Mouse (Mus musculus) liver, postnatal 0 days (tissue): ENCODE data around the gene Spock1. TPM values are rescaled to one million over a fixed set of nuclear protein-coding genes. Genes with fewer than 3 reads are reported as not detected.

ENCODE experiments used
- ATAC-seq: fragments of 200-750 bp; cut with Nextera tagmentation; 2 replicates; pipeline ENCODE4 v1.8.0; 2017; ENCODE audit warnings: mild to moderate bottlenecking, moderate library complexity
- DNase-seq: peaks from one replicate; pipeline ENCODE4 v3.0.0-alpha.2; 2016
- H3K27ac ChIP-seq: fragments of 300-500 bp; sonication (generic); 2 replicates; pipeline ENCODE4 v1.5.1; 2014; ENCODE audit warnings: antibody characterized with exemption, moderate library complexity, mild to moderate bottlenecking, low read depth
- H3K27me3 ChIP-seq: fragments of 300-500 bp; sonication (generic); 2 replicates; pipeline ENCODE4 v1.6.1; 2014; ENCODE audit warnings: low read length, control low read depth, mixed read lengths; ENCODE audit not compliant: insufficient read depth
- H3K36me3 ChIP-seq: fragments of 300-500 bp; sonication (generic); replicated peaks from 2 replicates; pipeline ENCODE4 v1.6.1; 2014; ENCODE audit warnings: mild to moderate bottlenecking, control low read depth, low read length, moderate library complexity, mixed read lengths; ENCODE audit not compliant: insufficient read depth
- H3K4me1 ChIP-seq: fragments of 300-500 bp; sonication (generic); 2 replicates; pipeline ENCODE4 v1.6.1; 2014; ENCODE audit warnings: antibody characterized with exemption, mild to moderate bottlenecking, control low read depth; ENCODE audit not compliant: insufficient read depth
- H3K4me2 ChIP-seq: fragments of 300-500 bp; sonication (generic); 2 replicates; pipeline ENCODE4 v1.6.1; 2014; ENCODE audit warnings: low read depth, mild to moderate bottlenecking, low read length, moderate library complexity, mixed read lengths
- H3K4me3 ChIP-seq: fragments of 300-500 bp; sonication (generic); 2 replicates; pipeline ENCODE4 v1.5.1; 2014; ENCODE audit warnings: low read depth, low read length
- H3K9ac ChIP-seq: fragments of 300-500 bp; sonication (generic); replicated peaks from 2 replicates; pipeline ENCODE4 v1.6.1; 2014; ENCODE audit warnings: mild to moderate bottlenecking, moderate library complexity
- H3K9me3 ChIP-seq: fragments of 300-500 bp; sonication (generic); 2 replicates; pipeline ENCODE4 v1.6.1; 2016; ENCODE audit warnings: mild to moderate bottlenecking, control low read depth, low read length, mixed read lengths
- CTCF ChIP-seq: sonication (generic); IDR thresholded peaks from 2 replicates; pipeline ENCODE4 v1.5.1; 2016; ENCODE audit warnings: antibody characterized with exemption, low read depth
- EP300 ChIP-seq: IDR thresholded peaks from 2 replicates; pipeline ENCODE4 v1.6.1; 2016; ENCODE audit warnings: antibody characterized with exemption, low read depth, mild to moderate bottlenecking
- WGBS: fragments of 180-500 bp; shearing (Covaris S2); extraction: QIAGEN DNeasy Blood & Tissue Kit; methylation state at CpG from one replicate; pipeline ENCODE4 v1.1.7; 2014; ENCODE audit not compliant: insufficient replicate concordance; 5-methylcytosine and 5-hydroxymethylcytosine counted together
- polyA plus RNA-seq: library from polyadenylated mRNA; unstranded; fragments of >200 nt; fragmentation: Nextera tagmentation; extraction: Ambion mirVana; gene quantifications from 2 replicates; pipeline ENCODE4 v1.2.1, GENCODE M21; 2015

Spock1 gene
- polyA plus RNA-seq, 1 experiment from 2014 or later: not detected

DNA sequence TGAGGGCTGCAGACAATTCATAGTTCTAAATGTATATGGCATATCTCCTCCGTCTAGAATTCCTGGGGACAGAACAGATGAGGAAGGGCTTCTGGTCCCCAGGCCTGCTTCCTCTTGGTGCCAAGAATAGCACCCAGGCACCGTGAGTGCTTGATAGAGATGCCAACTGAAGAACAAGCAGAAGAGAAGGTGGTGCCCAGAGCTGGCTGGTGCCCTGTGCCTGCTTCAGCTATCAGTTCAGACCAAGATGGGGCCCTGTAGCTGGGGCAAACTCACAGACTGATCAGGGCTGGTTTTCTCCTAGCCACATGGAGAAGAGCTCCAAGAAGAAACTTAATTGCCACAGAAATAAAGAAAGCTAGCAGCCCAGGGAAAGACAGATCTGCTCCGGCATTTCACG, 385.8 kb downstream of the Spock1 start:
- no peaks in the 10 kb centered on the region for H3K9me3 ChIP-seq
- TF ChIP-seq CTCF: no peak
- no peak for TF ChIP-seq EP300
- 65% methylated on average over 4 of the region's 4 CpGs for WGBS
- H3K36me3 ChIP-seq: no peaks in the 10 kb centered on the region
- H3K4me3 ChIP-seq: no peak overlapping the region
- H3K4me2 ChIP-seq: no peak overlapping the region
- H3K4me1 ChIP-seq: no peaks in the 10 kb centered on the region
- H3K27me3 ChIP-seq: no peaks in the 10 kb centered on the region
- DNase-seq: no peak
- no peak for ATAC-seq
- H3K9ac ChIP-seq: no peak overlapping the region
- H3K27ac ChIP-seq: no peak overlapping the region

DNA sequence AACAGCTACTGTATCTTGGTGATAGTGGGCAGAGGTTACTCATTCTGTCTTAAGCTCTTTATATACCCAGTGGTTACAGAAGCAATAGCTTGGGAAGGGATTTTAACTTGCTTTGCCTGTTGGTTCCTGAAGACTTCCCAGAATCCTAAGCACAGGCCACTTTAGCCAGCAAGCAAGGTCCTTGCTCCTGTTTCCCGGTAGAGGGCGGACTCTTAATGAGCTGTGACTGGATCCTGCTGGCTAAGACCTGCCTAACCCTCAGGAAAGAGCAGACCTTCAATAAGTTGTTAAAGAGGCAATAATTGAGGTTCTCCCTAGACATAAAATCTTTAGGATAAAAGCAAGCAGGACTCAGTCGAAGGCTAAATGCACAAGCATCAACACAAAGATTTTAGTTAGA, 387.0 kb downstream of the Spock1 start:
- H3K27me3 ChIP-seq: no peaks in the 10 kb centered on the region
- H3K9ac ChIP-seq: no peak overlapping the region
- no peak overlapping the region for H3K4me2 ChIP-seq
- no peaks in the 10 kb centered on the region for H3K4me1 ChIP-seq
- no peaks in the 10 kb centered on the region for H3K9me3 ChIP-seq
- TF ChIP-seq EP300: no peak
- TF ChIP-seq CTCF: peak; percentile 38; the same call in 1 of the 2 replicates
- no peak for ATAC-seq
- DNase-seq: no peak
- WGBS: 16% methylated on average over 3 of the region's 3 CpGs
- H3K4me3 ChIP-seq: no peak overlapping the region
- no peaks in the 10 kb centered on the region for H3K36me3 ChIP-seq
- H3K27ac ChIP-seq: no peak overlapping the region

DNA sequence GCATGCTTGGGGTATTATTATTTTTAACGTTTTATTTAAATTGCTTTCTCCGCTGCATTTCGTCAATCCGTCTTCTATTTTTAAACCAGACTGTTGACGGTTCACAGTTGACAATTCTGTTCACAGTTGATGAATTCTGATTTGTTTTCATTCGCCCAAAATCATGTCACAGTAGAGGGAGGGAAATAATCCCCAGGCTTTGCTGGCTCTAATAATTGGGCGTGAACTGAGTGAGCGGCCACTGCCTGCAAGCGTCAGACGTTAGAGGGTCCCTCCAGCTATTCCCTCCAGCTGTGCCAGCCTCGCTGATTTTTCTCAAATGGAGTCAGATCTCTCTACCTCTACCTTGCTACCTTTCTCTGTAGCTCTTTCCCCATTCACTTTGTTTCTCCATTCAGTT, 388.3 kb downstream of the Spock1 start:
- no peak for DNase-seq
- H3K9me3 ChIP-seq: no peaks in the 10 kb centered on the region
- H3K36me3 ChIP-seq: no peaks in the 10 kb centered on the region
- H3K4me2 ChIP-seq: no peak overlapping the region
- H3K27me3 ChIP-seq: no peaks in the 10 kb centered on the region
- ATAC-seq: no peak
- no peak overlapping the region for H3K9ac ChIP-seq
- no peak for TF ChIP-seq CTCF
- TF ChIP-seq EP300: no peak
- no peak overlapping the region for H3K4me3 ChIP-seq
- H3K4me1 ChIP-seq: no peaks in the 10 kb centered on the region
- WGBS: 65% methylated on average over 11 of the region's 11 CpGs
- H3K27ac ChIP-seq: no peak overlapping the region

DNA sequence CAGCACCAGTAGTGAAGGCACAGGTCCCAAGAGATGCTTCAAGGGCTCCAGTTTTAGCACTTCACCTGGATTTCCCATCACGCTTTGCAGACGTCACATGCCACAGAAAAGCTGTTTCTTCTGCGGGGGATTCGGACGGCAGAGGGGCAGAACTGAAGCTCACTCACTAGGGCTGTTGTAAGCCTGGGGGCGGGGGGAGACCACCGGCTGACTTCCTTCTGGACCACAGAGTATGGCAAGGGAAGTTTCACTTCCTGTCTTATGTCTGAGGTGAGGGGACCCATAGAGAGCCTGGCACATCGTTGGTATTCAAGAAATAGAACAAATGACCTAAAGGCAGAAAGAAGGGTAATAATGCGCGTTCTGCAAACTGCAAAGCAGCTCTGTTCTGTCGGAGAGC, 392.4 kb downstream of the Spock1 start:
- H3K9ac ChIP-seq: no peak overlapping the region
- 45% methylated on average over 11 of the region's 11 CpGs for WGBS
- H3K9me3 ChIP-seq: no peaks in the 10 kb centered on the region
- no peaks in the 10 kb centered on the region for H3K36me3 ChIP-seq
- no peak for TF ChIP-seq EP300
- TF ChIP-seq CTCF: no peak
- no peak overlapping the region for H3K4me2 ChIP-seq
- H3K27ac ChIP-seq: no peak overlapping the region
- no peak for DNase-seq
- H3K4me3 ChIP-seq: no peak overlapping the region
- no peak for ATAC-seq
- H3K27me3 ChIP-seq: no peaks in the 10 kb centered on the region
- no peaks in the 10 kb centered on the region for H3K4me1 ChIP-seq

DNA sequence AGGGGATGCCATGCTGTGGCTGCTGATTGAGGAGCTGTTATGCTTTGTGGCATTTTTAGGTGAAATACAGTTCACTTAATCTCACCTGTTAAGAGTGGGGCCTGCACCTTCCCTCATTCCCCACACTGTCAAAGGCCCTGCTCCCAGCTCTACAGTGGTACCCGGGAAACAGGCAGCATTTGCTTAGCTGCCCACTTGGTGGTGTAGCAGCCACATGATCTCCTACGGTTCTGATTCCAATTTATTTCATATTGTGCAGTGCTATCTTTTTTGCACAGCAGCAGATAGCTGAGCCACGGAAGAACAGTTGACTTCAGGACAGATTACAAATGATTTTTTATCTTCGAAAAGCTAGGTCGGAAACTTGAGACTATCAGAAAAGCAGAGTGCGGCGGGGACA, 406.6 kb downstream of the Spock1 start:
- no peak overlapping the region for H3K27ac ChIP-seq
- DNase-seq: no peak
- no peaks in the 10 kb centered on the region for H3K27me3 ChIP-seq
- H3K9ac ChIP-seq: no peak overlapping the region
- no peaks in the 10 kb centered on the region for H3K9me3 ChIP-seq
- H3K36me3 ChIP-seq: no peaks in the 10 kb centered on the region
- H3K4me3 ChIP-seq: no peak overlapping the region
- 80% methylated on average over 7 of the region's 7 CpGs for WGBS
- H3K4me2 ChIP-seq: no peak overlapping the region
- ATAC-seq: no peak
- no peaks in the 10 kb centered on the region for H3K4me1 ChIP-seq
- no peak for TF ChIP-seq CTCF
- TF ChIP-seq EP300: no peak

DNA sequence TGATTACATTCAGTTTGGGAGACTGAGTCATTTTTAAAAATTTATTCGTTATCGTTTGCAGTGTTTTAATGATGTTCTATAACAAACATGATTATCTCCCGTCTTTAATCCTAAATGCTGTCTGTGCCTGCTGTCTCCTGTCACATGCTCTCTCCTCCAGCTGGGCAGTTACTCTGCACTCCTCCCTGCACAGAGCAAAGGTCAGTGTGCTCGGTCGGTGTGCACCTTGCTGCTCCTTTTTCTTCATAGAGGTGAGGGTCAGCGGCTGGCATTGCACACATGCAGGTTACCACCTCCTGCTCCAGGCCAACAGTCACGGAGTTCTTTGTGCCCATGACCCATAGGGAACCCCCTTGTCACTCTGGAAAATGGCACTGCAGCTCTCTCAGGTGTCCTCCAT, 411.4 kb downstream of the Spock1 start:
- H3K4me3 ChIP-seq: no peak overlapping the region
- DNase-seq (peak; percentile 18), ATAC-seq (peak; percentile 60; the same call in 1 of the 2 replicates)
- no peak overlapping the region for H3K27ac ChIP-seq
- no peaks in the 10 kb centered on the region for H3K36me3 ChIP-seq
- H3K9me3 ChIP-seq: no peaks in the 10 kb centered on the region
- 45% methylated on average over 7 of the region's 7 CpGs for WGBS
- no peaks in the 10 kb centered on the region for H3K4me1 ChIP-seq
- no peak overlapping the region; the same call in 1 of the 2 replicates for H3K4me2 ChIP-seq
- TF ChIP-seq CTCF: no peak
- H3K9ac ChIP-seq: no peak overlapping the region
- no peaks in the 10 kb centered on the region for H3K27me3 ChIP-seq

DNA sequence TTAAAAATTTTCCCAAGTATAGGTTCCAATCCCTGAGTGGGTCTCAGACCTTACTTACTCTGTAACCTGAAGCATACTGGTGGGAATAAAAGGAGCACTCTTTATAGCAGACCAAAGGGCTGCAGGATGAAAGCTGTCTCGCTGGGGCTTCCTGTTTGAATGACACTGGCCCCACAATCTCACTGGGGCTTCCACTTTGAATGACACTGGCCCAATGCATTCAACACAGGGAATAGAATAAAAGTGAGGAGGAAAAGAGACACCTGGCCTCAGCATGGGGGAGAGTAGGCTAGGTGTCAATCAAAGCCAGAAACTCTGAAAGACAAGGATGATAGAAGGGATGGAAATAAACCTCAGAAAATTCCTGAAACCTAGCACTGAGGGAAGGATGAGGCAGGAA, 413.3 kb downstream of the Spock1 start:
- no peak overlapping the region for H3K27ac ChIP-seq
- no peaks in the 10 kb centered on the region for H3K36me3 ChIP-seq
- TF ChIP-seq EP300: no peak
- no peak for TF ChIP-seq CTCF
- no peak overlapping the region for H3K9ac ChIP-seq
- ATAC-seq: no peak
- no peaks in the 10 kb centered on the region for H3K27me3 ChIP-seq
- no peaks in the 10 kb centered on the region for H3K9me3 ChIP-seq
- no peaks in the 10 kb centered on the region for H3K4me1 ChIP-seq
- 50% methylated on average over 1 of the region's 1 CpGs for WGBS
- no peak overlapping the region for H3K4me2 ChIP-seq
- H3K4me3 ChIP-seq: no peak overlapping the region
- DNase-seq: no peak
